Mouse (Mus musculus): ENCODE results near the gene Tsen54. TPM values are rescaled to one million over a fixed set of nuclear protein-coding genes. Genes with fewer than 3 reads are reported as not detected.
A peak's percentile ranks its signal among the peaks of the same experiment; 100 is the strongest.

Tsen54 gene
- polyA plus RNA-seq, 1 experiment: not detected

GRCm38 (mm10) chr11:115809311-115809781, 5.2 kb upstream of the Tsen54 start:
- Histone ChIP-seq H3K27ac (ENCODE audit: insufficient read depth, low read depth, low read length) (peak overlapping the region; percentile 63), H3K4me3 (ENCODE audit: insufficient read depth, low read depth, low read length) (no peak overlapping the region), H3K4me1 (ENCODE audit: control insufficient read depth, insufficient read depth, low read length) (peaks cover 21% of the 10 kb centered on the region)
- 57% methylated on average over 8 of the region's 8 CpGs for WGBS
- TF ChIP-seq CTCF (IDR thresholded peaks at IDR 0.05; ENCODE audit: insufficient read depth, low read depth, low read length) (no peak), POLR2A (IDR thresholded peaks at IDR 0.05; ENCODE audit: insufficient read depth, low read depth, low read length) (no peak)

DNA sequence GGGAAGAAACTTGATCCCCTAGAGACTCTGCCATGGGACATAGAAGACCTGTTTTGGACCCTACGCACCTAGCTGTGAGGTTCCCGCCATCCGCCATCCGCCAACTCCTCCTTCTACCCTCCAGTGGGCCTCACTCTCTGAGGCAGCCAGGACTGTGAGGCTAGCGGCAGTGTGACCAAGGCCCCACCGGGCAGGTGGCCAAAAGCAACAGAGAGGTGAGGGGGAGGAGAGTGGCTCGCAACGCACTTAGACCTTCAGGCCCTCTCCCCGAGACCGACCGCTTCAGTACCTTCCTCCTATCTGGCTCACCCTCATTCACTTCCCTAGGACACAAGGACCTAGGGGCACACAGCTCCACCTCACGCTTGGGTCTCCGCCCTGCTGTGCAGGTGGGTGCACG, 4.1 kb upstream of the Tsen54 start:
- Histone ChIP-seq H3K27ac (ENCODE audit: insufficient read depth, low read depth, low read length) (peak overlapping the region; percentile 14; the same call in 1 of the 2 replicates), H3K4me3 (ENCODE audit: insufficient read depth, low read depth, low read length) (peak overlapping the region; percentile 9; the same call in 1 of the 2 replicates)
- WGBS: 66% methylated on average over 14 of the region's 14 CpGs

DNA sequence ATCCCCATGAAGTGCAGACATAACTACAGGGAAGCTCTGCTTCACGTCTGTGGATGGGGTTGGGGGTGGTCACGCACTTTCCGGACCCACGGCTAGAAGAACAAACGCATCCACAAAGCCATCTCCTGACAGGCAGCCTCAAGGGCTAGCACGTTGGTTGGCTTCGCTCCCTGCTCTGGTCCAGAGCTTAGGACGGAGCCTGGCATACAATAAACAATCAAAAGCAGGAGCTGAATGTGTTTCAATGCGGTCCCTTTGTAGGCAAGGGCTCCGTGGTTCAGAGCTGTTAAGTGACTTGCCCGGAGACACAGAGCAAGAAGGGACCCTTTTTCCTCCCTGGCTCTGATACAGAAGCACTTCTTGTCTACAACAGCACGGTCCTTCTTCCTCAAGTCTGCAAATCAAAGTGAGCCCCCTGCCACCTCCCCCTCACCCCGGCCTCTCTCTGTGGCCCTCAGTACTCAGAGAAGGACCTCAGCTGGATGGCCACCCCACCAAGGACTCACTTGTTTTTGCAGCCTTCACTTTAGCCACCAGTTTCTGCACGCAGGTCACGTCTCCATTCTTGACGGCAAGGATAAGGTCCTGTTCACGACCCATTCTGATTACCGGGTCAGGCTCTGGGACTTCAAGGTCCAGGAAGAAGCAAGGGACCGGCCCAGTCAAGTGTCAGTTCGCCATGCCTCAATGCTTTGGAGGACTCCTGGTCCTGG, 3.0 kb upstream of the Tsen54 start:
- peaks cover 28% of the 10 kb centered on the region for H3K4me1 ChIP-seq (ENCODE audit: control insufficient read depth, insufficient read depth, low read length)
- H3K4me3 ChIP-seq (ENCODE audit: insufficient read depth, low read depth, low read length): peak overlapping the region; percentile 76
- TF ChIP-seq POLR2A (IDR thresholded peaks at IDR 0.05; ENCODE audit: insufficient read depth, low read depth, low read length) (no peak), CTCF (IDR thresholded peaks at IDR 0.05; ENCODE audit: insufficient read depth, low read depth, low read length) (no peak)
- 50% methylated on average over 20 of the region's 20 CpGs for WGBS
- H3K27ac ChIP-seq (ENCODE audit: insufficient read depth, low read depth, low read length): 0 out of 2 replicates have a peak overlapping the region, but pooled peaks have one; percentile 23

More for the DNA sequence above, 4.1 kb upstream of the Tsen54 start:
- H3K4me1 ChIP-seq (ENCODE audit: control insufficient read depth, insufficient read depth, low read length): peaks cover 24% of the 10 kb centered on the region
- TF ChIP-seq CTCF (IDR thresholded peaks at IDR 0.05; ENCODE audit: insufficient read depth, low read depth, low read length): no peak
- no peak for TF ChIP-seq POLR2A (IDR thresholded peaks at IDR 0.05; ENCODE audit: insufficient read depth, low read depth, low read length)

- peaks cover 28% of the 10 kb centered on the region for H3K4me1 ChIP-seq (ENCODE audit: control insufficient read depth, insufficient read depth, low read length)
- H3K4me3 ChIP-seq (ENCODE audit: insufficient read depth, low read depth, low read length): peak overlapping the region; percentile 76
- H3K27ac ChIP-seq (ENCODE audit: insufficient read depth, low read depth, low read length): 0 out of 2 replicates have a peak overlapping the region, but pooled peaks have one; percentile 23
- 30% methylated on average over 7 of the region's 7 CpGs for WGBS
- no peak for TF ChIP-seq CTCF (IDR thresholded peaks at IDR 0.05; ENCODE audit: insufficient read depth, low read depth, low read length)
- TF ChIP-seq POLR2A (IDR thresholded peaks at IDR 0.05; ENCODE audit: insufficient read depth, low read depth, low read length): no peak
These were observed 2.4 kb upstream of the Tsen54 start for GRCm38 (mm10) chr11:115812095-115812494.

- peaks cover 28% of the 10 kb centered on the region for H3K4me1 ChIP-seq (ENCODE audit: control insufficient read depth, insufficient read depth, low read length)
- 8% methylated on average over 28 of the region's 28 CpGs for WGBS
- 0 out of 2 replicates have a peak overlapping the region, but pooled peaks have one; percentile 23 for H3K27ac ChIP-seq (ENCODE audit: insufficient read depth, low read depth, low read length)
These were observed 1.7 kb upstream of the Tsen54 start for GRCm38 (mm10) chr11:115812533-115813420.

DNA sequence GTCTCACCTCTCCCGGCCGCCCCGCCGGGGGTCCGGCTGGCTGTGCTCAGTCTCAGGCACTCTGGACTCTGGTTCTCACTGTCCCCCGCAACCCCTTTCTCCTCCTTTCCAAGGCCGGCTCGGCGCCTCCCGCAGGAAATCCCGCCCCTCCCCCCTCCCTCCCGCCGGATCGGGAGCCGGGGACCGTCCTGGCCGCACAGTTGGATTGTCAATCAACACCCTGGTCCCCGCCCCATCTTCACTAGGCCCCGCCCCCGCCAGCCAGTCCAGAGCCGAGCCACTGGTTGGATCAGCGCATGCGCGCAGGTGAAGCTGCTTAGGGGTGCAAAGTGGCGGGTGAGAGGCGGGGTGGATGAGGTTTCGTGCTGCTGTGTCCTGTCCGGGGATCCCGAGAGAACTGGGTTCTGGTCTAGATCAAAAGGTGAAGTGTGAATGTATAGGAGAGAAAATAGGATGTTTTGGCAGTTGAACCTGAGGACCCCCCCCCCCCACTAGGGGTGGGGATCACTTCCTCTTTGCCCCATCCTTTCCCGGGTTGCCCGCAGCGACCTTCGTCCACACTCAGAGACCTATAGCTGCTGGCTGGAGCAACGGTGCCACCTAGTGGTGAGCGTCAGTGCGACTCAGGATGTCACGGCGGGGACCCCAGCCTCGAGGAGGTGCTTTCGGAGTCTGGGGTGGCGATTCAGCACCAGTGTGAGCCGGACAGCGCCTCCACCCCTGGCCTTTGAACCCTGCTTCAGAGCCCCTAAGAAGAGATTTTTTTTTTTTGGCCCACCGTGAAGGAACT, 822 bp upstream of the Tsen54 start, which contains the start of gene Caskin2:
Gene Caskin2, minus strand, starts transcription at position 133 of the 790 bp plus-strand sequence.
- WGBS: under 1% methylated on average over 44 of the region's 44 CpGs
- H3K4me1 ChIP-seq (ENCODE audit: control insufficient read depth, insufficient read depth, low read length): peaks cover 22% of the 10 kb centered on the region
- H3K4me3 ChIP-seq (ENCODE audit: insufficient read depth, low read depth, low read length): peak within 1 kb of the TSS; percentile 76
- peak; percentile 12; the same call in 1 of the 2 replicates for TF ChIP-seq POLR2A (IDR thresholded peaks at IDR 0.05; ENCODE audit: insufficient read depth, low read depth, low read length)
- TF ChIP-seq CTCF (IDR thresholded peaks at IDR 0.05; ENCODE audit: insufficient read depth, low read depth, low read length): peak; percentile 97
- H3K27ac ChIP-seq (ENCODE audit: insufficient read depth, low read depth, low read length): 0 out of 2 replicates have a peak within 1 kb of the TSS, but pooled peaks have one; percentile 12

More at GRCm38 (mm10) chr11:115812533-115813420, 1.7 kb upstream of the Tsen54 start:
- TF ChIP-seq CTCF (IDR thresholded peaks at IDR 0.05; ENCODE audit: insufficient read depth, low read depth, low read length) (no peak), POLR2A (IDR thresholded peaks at IDR 0.05; ENCODE audit: insufficient read depth, low read depth, low read length) (no peak)
- H3K4me3 ChIP-seq (ENCODE audit: insufficient read depth, low read depth, low read length): peak overlapping the region; percentile 76

- Histone ChIP-seq H3K4me3 (ENCODE audit: insufficient read depth, low read depth, low read length) (no peak overlapping the region), H3K4me1 (ENCODE audit: control insufficient read depth, insufficient read depth, low read length) (peaks cover 22% of the 10 kb centered on the region), H3K27ac (ENCODE audit: insufficient read depth, low read depth, low read length) (no peak overlapping the region)
- TF ChIP-seq CTCF (IDR thresholded peaks at IDR 0.05; ENCODE audit: insufficient read depth, low read depth, low read length) (no peak), POLR2A (IDR thresholded peaks at IDR 0.05; ENCODE audit: insufficient read depth, low read depth, low read length) (no peak)
- 91% methylated on average over 5 of the region's 5 CpGs for WGBS
These were observed 2.8 kb downstream of the Tsen54 start for GRCm38 (mm10) chr11:115817331-115817730.

Measured in olfactory bulb, adult 2 months (tissue).